Mouse (Mus musculus): Measurements from ENCODE around the gene Igsf9. TPM values are rescaled to one million over a fixed set of nuclear protein-coding genes. Genes with fewer than 3 reads are reported as not detected.

Igsf9 gene
- 111 and 126 TPM in 2 replicates for polyA plus RNA-seq (2012; rRNA removed)

GRCm38 (mm10) chr1:172481540-172482280, at the start of gene Igsf9:
Gene Igsf9, plus strand, starts transcription at chr1:172481788.

GRCm38 (mm10) chr1:172475054-172475741, 6.4 kb upstream of the Igsf9 start, which contains the start of gene Slamf9:
Gene Slamf9, plus strand, starts transcription at chr1:172475358.

GRCm38 (mm10) chr1:172499765-172500441, 18.3 kb downstream of the Igsf9 start, which contains the start of gene Tagln2:
Gene Tagln2, plus strand, starts transcription at chr1:172500047.

GRCm38 (mm10) chr1:172520576-172521440, 39.2 kb downstream of the Igsf9 start, which contains the start of gene Cfap45:
Gene Cfap45, plus strand, starts transcription at chr1:172520801.

Other genes with a start within 250 kb of the Igsf9 start
- gene Atp1a4, start 223.4 kb upstream of the Igsf9 start, polyA plus RNA-seq (2012; rRNA removed), result 0.04 TPM in 2 replicates
- 84.0 and 115 TPM in 2 replicates for gene Igsf8, start 220.1 kb upstream of the Igsf9 start, polyA plus RNA-seq (2012; rRNA removed)
- 11.4 and 13.3 TPM in 2 replicates for gene Atp1a2, start 183.7 kb upstream of the Igsf9 start, polyA plus RNA-seq (2012; rRNA removed)
- gene Kcnj9, start 152.5 kb upstream of the Igsf9 start, polyA plus RNA-seq (2012; rRNA removed), result 1.3 and 2.1 TPM in 2 replicates
- gene Kcnj10, start 140.6 kb upstream of the Igsf9 start, polyA plus RNA-seq (2012; rRNA removed), result 1.2 TPM in 2 replicates
- 10.0 and 17.0 TPM in 2 replicates for gene Pigm, start 105.2 kb upstream of the Igsf9 start, polyA plus RNA-seq (2012; rRNA removed)
- 0.20 and 0.26 TPM in 2 replicates for gene Slamf9, start 6.4 kb upstream of the Igsf9 start, polyA plus RNA-seq (2012; rRNA removed)
- 28.5 and 53.8 TPM in 2 replicates for gene Tagln2, start 18.3 kb downstream of the Igsf9 start, polyA plus RNA-seq (2012; rRNA removed)
- gene Cfap45, start 39.0 kb downstream of the Igsf9 start, polyA plus RNA-seq (2012; rRNA removed), result 1.7 and 2.2 TPM in 2 replicates
- gene Vsig8, start 74.2 kb downstream of the Igsf9 start, polyA plus RNA-seq (2012; rRNA removed), result 0.04 and 0.07 TPM in 2 replicates
- gene Slamf8, start 108.8 kb downstream of the Igsf9 start, polyA plus RNA-seq (2012; rRNA removed), result 0.02 and 0.06 TPM in 2 replicates
- 0.36 TPM in 1 of 2 replicates, not detected in the other for gene Fcrl6, start 120.8 kb downstream of the Igsf9 start, polyA plus RNA-seq (2012; rRNA removed)
- gene Dusp23, start 151.2 kb downstream of the Igsf9 start, polyA plus RNA-seq (2012; rRNA removed), result 6.8 and 10.0 TPM in 2 replicates
- 0.12 and 0.35 TPM in 2 replicates for gene Crp, start 216.3 kb downstream of the Igsf9 start, polyA plus RNA-seq (2012; rRNA removed)

All from central nervous system, embryonic 11.5 days (tissue).